Mouse (Mus musculus): ENCODE data around the gene Rpl29. TPM values are rescaled to one million over a fixed set of nuclear protein-coding genes. Genes with fewer than 3 reads are reported as not detected.

Rpl29 gene
- polyA plus RNA-seq, 1 experiment = 521 TPM

- WGBS = 89% methylated on average over 6 of the region's 6 CpGs
- no peaks in the 10 kb centered on the region for H3K27me3 ChIP-seq (replicated peaks; ENCODE audit: control insufficient read depth, insufficient read depth, low read length)
These were observed 37.5 kb downstream of the Rpl29 start for GRCm38 (mm10) chr9:106466721-106467120.

GRCm38 (mm10) chr9:106467746-106468145, 38.5 kb downstream of the Rpl29 start:
- Histone ChIP-seq H3K36me3 (ENCODE audit: control insufficient read depth, insufficient read depth, low read length) (no peaks in the 10 kb centered on the region), H3K27me3 (replicated peaks; ENCODE audit: control insufficient read depth, insufficient read depth, low read length) (no peaks in the 10 kb centered on the region), H3K27ac (ENCODE audit: insufficient read depth, low read depth, low read length) (no peak overlapping the region), H3K4me1 (ENCODE audit: control insufficient read depth, insufficient read depth, low read length) (no peaks in the 10 kb centered on the region), H3K4me3 (ENCODE audit: insufficient read depth, low read depth, low read length) (no peak overlapping the region)
- DNase-seq = no peak
- WGBS = 94% methylated on average over 7 of the region's 7 CpGs
- TF ChIP-seq CTCF (conservative IDR thresholded peaks at IDR 0.05; ENCODE audit: insufficient read depth, insufficient read length, low read depth, low read length) (no peak), POLR2A (IDR thresholded peaks at IDR 0.05; ENCODE audit: low read depth, low read length) (no peak)

More at GRCm38 (mm10) chr9:106466721-106467120, 37.5 kb downstream of the Rpl29 start:
- Histone ChIP-seq H3K4me3 (ENCODE audit: insufficient read depth, low read depth, low read length) (no peak overlapping the region), H3K4me1 (ENCODE audit: control insufficient read depth, insufficient read depth, low read length) (no peaks in the 10 kb centered on the region), H3K36me3 (ENCODE audit: control insufficient read depth, insufficient read depth, low read length) (no peaks in the 10 kb centered on the region), H3K27ac (ENCODE audit: insufficient read depth, low read depth, low read length) (no peak overlapping the region)
- no peak for TF ChIP-seq POLR2A (IDR thresholded peaks at IDR 0.05; ENCODE audit: low read depth, low read length)
- no peak for TF ChIP-seq CTCF (conservative IDR thresholded peaks at IDR 0.05; ENCODE audit: insufficient read depth, insufficient read length, low read depth, low read length)
- DNase-seq = no peak

GRCm38 (mm10) chr9:106469317-106469716, 40.1 kb downstream of the Rpl29 start:
- DNase-seq = no peak
- whole genome bisulfite sequencing = 54% methylated on average over 6 of the region's 6 CpGs
- TF ChIP-seq POLR2A (IDR thresholded peaks at IDR 0.05; ENCODE audit: low read depth, low read length) (no peak), CTCF (conservative IDR thresholded peaks at IDR 0.05; ENCODE audit: insufficient read depth, insufficient read length, low read depth, low read length) (peak; percentile 28; the same call in 1 of the 2 replicates)

GRCm38 (mm10) chr9:106469776-106470175, 40.5 kb downstream of the Rpl29 start:
- Histone ChIP-seq H3K4me1 (ENCODE audit: control insufficient read depth, insufficient read depth, low read length) (peaks cover 3% of the 10 kb centered on the region; the same call in 1 of the 2 replicates), H3K27me3 (replicated peaks; ENCODE audit: control insufficient read depth, insufficient read depth, low read length) (no peaks in the 10 kb centered on the region), H3K36me3 (ENCODE audit: control insufficient read depth, insufficient read depth, low read length) (no peaks in the 10 kb centered on the region), H3K4me3 (ENCODE audit: insufficient read depth, low read depth, low read length) (no peak overlapping the region), H3K27ac (ENCODE audit: insufficient read depth, low read depth, low read length) (no peak overlapping the region)
- TF ChIP-seq POLR2A (IDR thresholded peaks at IDR 0.05; ENCODE audit: low read depth, low read length) (no peak), CTCF (conservative IDR thresholded peaks at IDR 0.05; ENCODE audit: insufficient read depth, insufficient read length, low read depth, low read length) (no peak)
- DNase-seq = no peak
- WGBS = 68% methylated on average over 9 of the region's 9 CpGs

More at GRCm38 (mm10) chr9:106469317-106469716, 40.1 kb downstream of the Rpl29 start:
- no peak overlapping the region for H3K27ac ChIP-seq (ENCODE audit: insufficient read depth, low read depth, low read length)
- no peaks in the 10 kb centered on the region for H3K36me3 ChIP-seq (ENCODE audit: control insufficient read depth, insufficient read depth, low read length)
- no peaks in the 10 kb centered on the region for H3K27me3 ChIP-seq (replicated peaks; ENCODE audit: control insufficient read depth, insufficient read depth, low read length)
- no peak overlapping the region for H3K4me3 ChIP-seq (ENCODE audit: insufficient read depth, low read depth, low read length)
- peaks cover 1% of the 10 kb centered on the region; the same call in 1 of the 2 replicates for H3K4me1 ChIP-seq (ENCODE audit: control insufficient read depth, insufficient read depth, low read length)

GRCm38 (mm10) chr9:106470991-106471750, 41.9 kb downstream of the Rpl29 start:
- 66% methylated on average over 14 of the region's 14 CpGs for WGBS
- H3K4me3 ChIP-seq (ENCODE audit: insufficient read depth, low read depth, low read length) = peak overlapping the region; percentile 2; the same call in 1 of the 2 replicates
- TF ChIP-seq POLR2A (IDR thresholded peaks at IDR 0.05; ENCODE audit: low read depth, low read length) (no peak), CTCF (conservative IDR thresholded peaks at IDR 0.05; ENCODE audit: insufficient read depth, insufficient read length, low read depth, low read length) (no peak)

GRCm38 (mm10) chr9:106471892-106472291, 42.6 kb downstream of the Rpl29 start:
- WGBS = 50% methylated on average over 5 of the region's 5 CpGs
- H3K4me1 ChIP-seq (ENCODE audit: control insufficient read depth, insufficient read depth, low read length) = peaks cover 13% of the 10 kb centered on the region
- peak overlapping the region; percentile 13; the same call in 1 of the 2 replicates for H3K27ac ChIP-seq (ENCODE audit: insufficient read depth, low read depth, low read length)
- no peaks in the 10 kb centered on the region for H3K27me3 ChIP-seq (replicated peaks; ENCODE audit: control insufficient read depth, insufficient read depth, low read length)
- no peaks in the 10 kb centered on the region for H3K36me3 ChIP-seq (ENCODE audit: control insufficient read depth, insufficient read depth, low read length)
- DNase-seq = peak; percentile 81
- TF ChIP-seq POLR2A (IDR thresholded peaks at IDR 0.05; ENCODE audit: low read depth, low read length) (no peak), CTCF (conservative IDR thresholded peaks at IDR 0.05; ENCODE audit: insufficient read depth, insufficient read length, low read depth, low read length) (no peak)
- peak overlapping the region; percentile 2; the same call in 1 of the 2 replicates for H3K4me3 ChIP-seq (ENCODE audit: insufficient read depth, low read depth, low read length)

More at GRCm38 (mm10) chr9:106470991-106471750, 41.9 kb downstream of the Rpl29 start:
- peak overlapping the region; percentile 13; the same call in 1 of the 2 replicates for H3K27ac ChIP-seq (ENCODE audit: insufficient read depth, low read depth, low read length)
- peak; percentile 53 for DNase-seq
- no peaks in the 10 kb centered on the region for H3K27me3 ChIP-seq (replicated peaks; ENCODE audit: control insufficient read depth, insufficient read depth, low read length)
- peaks cover 13% of the 10 kb centered on the region for H3K4me1 ChIP-seq (ENCODE audit: control insufficient read depth, insufficient read depth, low read length)
- no peaks in the 10 kb centered on the region for H3K36me3 ChIP-seq (ENCODE audit: control insufficient read depth, insufficient read depth, low read length)

GRCm38 (mm10) chr9:106472321-106472720, 43.1 kb downstream of the Rpl29 start:
- TF ChIP-seq POLR2A (IDR thresholded peaks at IDR 0.05; ENCODE audit: low read depth, low read length) = no peak
- no peak for TF ChIP-seq CTCF (conservative IDR thresholded peaks at IDR 0.05; ENCODE audit: insufficient read depth, insufficient read length, low read depth, low read length)
- Histone ChIP-seq H3K27ac (ENCODE audit: insufficient read depth, low read depth, low read length) (0 out of 2 replicates have a peak overlapping the region, but pooled peaks have one; percentile 12), H3K4me3 (ENCODE audit: insufficient read depth, low read depth, low read length) (no peak overlapping the region), H3K4me1 (ENCODE audit: control insufficient read depth, insufficient read depth, low read length) (peaks cover 13% of the 10 kb centered on the region), H3K36me3 (ENCODE audit: control insufficient read depth, insufficient read depth, low read length) (no peaks in the 10 kb centered on the region), H3K27me3 (replicated peaks; ENCODE audit: control insufficient read depth, insufficient read depth, low read length) (no peaks in the 10 kb centered on the region)
- WGBS = 55% methylated on average over 4 of the region's 4 CpGs
- peak; percentile 49 for DNase-seq
